Mouse (Mus musculus) myocyte (in vitro differentiated cells): ENCODE results near the gene Gm10972. TPM values are rescaled to one million over a fixed set of nuclear protein-coding genes. Genes with fewer than 3 reads are reported as not detected.
A peak's percentile ranks its signal among the peaks of the same experiment; 100 is the strongest.
"Not testable (repeated sequence)": the region's sequence is repeated elsewhere in the genome, so short reads cannot be mapped to it uniquely, and the experiment has no call there.

Source experiments
- H3K27me3 ChIP-seq: one replicate; pipeline ENCODE4 v1.6.1; 2011; ENCODE audit not compliant: control insufficient read depth, insufficient read depth, insufficient read length
- H3K36me3 ChIP-seq: one replicate; pipeline ENCODE4 v1.6.1; 2011; ENCODE audit not compliant: control insufficient read depth, insufficient read depth
- H3K4me2 ChIP-seq: one replicate; pipeline ENCODE4 v1.6.1; 2011; ENCODE audit warnings: low read depth, control low read depth
- H3K4me3 ChIP-seq: one replicate; pipeline ENCODE4 v1.5.1; 2011; ENCODE audit warnings: mild to moderate bottlenecking, control low read depth, moderate library complexity
- H3K79me2 ChIP-seq: one replicate; pipeline ENCODE4 v1.6.1; 2011; ENCODE audit not compliant: control insufficient read depth, insufficient read depth
- H3ac ChIP-seq: one replicate; pipeline ENCODE4 v1.6.1; 2011; ENCODE audit not compliant: control insufficient read depth, insufficient read length
- CEBPB ChIP-seq: IDR thresholded peaks from 2 replicates; pipeline ENCODE4 v1.6.1; 2011; ENCODE audit warnings: mild to moderate bottlenecking, moderate library complexity; ENCODE audit not compliant: poor library complexity, insufficient read depth, severe bottlenecking
- E2F4 ChIP-seq: IDR thresholded peaks from one replicate; pipeline ENCODE4 v1.6.1; 2011; ENCODE audit warnings: mild to moderate bottlenecking, control low read depth, moderate library complexity; ENCODE audit not compliant: insufficient read depth
- MAX ChIP-seq: IDR thresholded peaks from one replicate; pipeline ENCODE4 v1.6.1; 2011; ENCODE audit warnings: low read depth, mild to moderate bottlenecking, control low read depth
- MYOD1 ChIP-seq, 3 experiments: IDR thresholded peaks; one replicate each; pipeline ENCODE4 v1.6.1; 2011; ENCODE audit warnings: control low read depth in 2 of 3, low read depth in 2 of 3, mild to moderate bottlenecking in 2 of 3, moderate library complexity in 1 of 3; ENCODE audit not compliant: insufficient read length in 2 of 3, control insufficient read depth in 1 of 3
- MYOG ChIP-seq, 3 experiments: IDR thresholded peaks; one replicate each; pipeline ENCODE4 v1.6.1; 2011; ENCODE audit warnings: control low read depth in 2 of 3, low read depth in 2 of 3, mild to moderate bottlenecking in 2 of 3; ENCODE audit not compliant: insufficient read length in 2 of 3, control insufficient read depth in 1 of 3, insufficient read depth in 1 of 3
- POLR2A ChIP-seq: IDR thresholded peaks from one replicate; pipeline ENCODE4 v1.6.1; 2011; ENCODE audit warnings: low read depth, mild to moderate bottlenecking, control low read depth, moderate library complexity; ENCODE audit not compliant: insufficient read length
- POLR2AphosphoS2 ChIP-seq: IDR thresholded peaks from one replicate; pipeline ENCODE4 v1.6.1; 2011; ENCODE audit warnings: low read depth, control low read depth; ENCODE audit not compliant: insufficient read length
- REST ChIP-seq: IDR thresholded peaks from one replicate; pipeline ENCODE4 v1.6.1; 2011; ENCODE audit warnings: mild to moderate bottlenecking, control low read depth, moderate library complexity; ENCODE audit not compliant: insufficient read depth, insufficient read length
- SRF ChIP-seq: IDR thresholded peaks from one replicate; pipeline ENCODE4 v1.6.1; 2011; ENCODE audit warnings: low read depth; ENCODE audit not compliant: control insufficient read depth, insufficient read length
- TCF12 ChIP-seq: IDR thresholded peaks from one replicate; pipeline ENCODE4 v1.6.1; 2011; ENCODE audit warnings: mild to moderate bottlenecking, control low read depth; ENCODE audit not compliant: poor library complexity, insufficient read depth, severe bottlenecking
- TCF3 ChIP-seq: IDR thresholded peaks from one replicate; pipeline ENCODE4 v1.6.1; 2011; ENCODE audit warnings: low read depth, control low read depth; ENCODE audit not compliant: insufficient read length
- USF1 ChIP-seq: IDR thresholded peaks from one replicate; pipeline ENCODE4 v1.6.1; 2011; ENCODE audit warnings: low read depth, mild to moderate bottlenecking, control low read depth, moderate library complexity
- polyA plus RNA-seq: library from polyadenylated mRNA; unstranded; fragments of >200 nt; fragmentation: generic; extraction: Trizol; gene quantifications from one replicate; pipeline ENCODE4 v1.2.1, GENCODE M21; 2012; ENCODE audit warnings: missing spikeins

The Gm10972 gene
- not detected for polyA plus RNA-seq

DNA sequence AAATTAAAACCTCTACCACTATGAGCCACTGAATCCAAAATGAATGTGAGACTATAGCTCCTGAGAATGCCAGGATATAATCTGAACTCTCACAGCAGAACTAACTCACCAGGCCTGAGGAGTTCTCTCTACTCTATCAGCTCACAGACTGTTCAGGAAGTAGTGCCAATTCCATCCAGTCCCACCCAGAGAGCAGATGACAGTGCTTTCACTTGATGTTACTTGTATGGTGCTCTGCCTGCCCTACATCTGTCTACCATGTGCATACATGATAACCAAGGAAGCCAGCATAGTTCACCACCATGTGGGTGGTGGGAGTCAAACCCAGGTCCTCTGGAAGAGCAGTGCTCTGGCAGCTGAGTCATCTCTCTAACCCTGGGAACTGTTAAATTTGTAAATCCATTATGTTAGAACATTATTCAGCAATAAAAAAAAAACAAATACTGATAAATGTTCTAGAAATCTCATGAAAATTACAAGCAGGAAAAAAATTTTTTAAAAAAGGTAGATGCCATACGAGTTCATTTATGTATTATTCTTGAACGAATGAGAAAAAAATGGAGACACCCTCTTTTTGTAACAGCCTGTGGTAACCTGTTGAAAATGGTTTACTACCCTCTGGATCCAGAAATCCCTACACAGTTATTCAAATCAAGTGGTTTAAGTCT is at the start of gene Gm10972:
Gene Gm10972, plus strand, starts transcription at position 618 of the 668 bp plus-strand sequence.
- not testable (repeated sequence) for H3K4me2 ChIP-seq, H3K79me2 ChIP-seq, H3ac ChIP-seq, H3K27me3 ChIP-seq, H3K4me3 ChIP-seq, H3K36me3 ChIP-seq

DNA sequence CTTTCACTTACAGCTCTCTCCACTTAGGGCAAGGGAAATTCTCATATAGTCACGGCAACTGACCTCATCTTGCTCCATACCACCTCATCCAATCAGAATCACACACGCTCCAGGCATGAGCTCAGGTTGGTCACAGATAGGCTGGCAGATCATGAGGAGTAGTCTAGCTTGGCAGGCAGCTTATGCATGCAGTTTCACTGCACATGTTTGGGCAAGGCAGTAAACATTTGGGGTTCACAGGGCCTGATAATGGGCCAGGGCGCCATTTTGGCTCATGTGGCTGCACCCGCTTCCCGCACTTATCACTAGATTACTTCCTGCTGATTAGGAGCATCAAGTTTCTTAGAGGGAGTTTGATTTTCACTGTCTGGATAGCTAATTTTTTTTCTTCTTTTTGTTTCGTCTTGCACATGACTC is 47.0 kb upstream of the Gm10972 start:
- no peaks in the 10 kb centered on the region for H3K79me2 ChIP-seq
- no peak overlapping the region for H3ac ChIP-seq
- TF ChIP-seq TCF12 = no peak
- no peak for TF ChIP-seq POLR2AphosphoS2
- no peak for TF ChIP-seq MYOG (IDR thresholded peaks at IDR 0.05; ENCODE audit: control insufficient read depth in 1 of 3, insufficient read depth in 1 of 3, insufficient read length in 2 of 3, low read depth in 2 of 3)
- TF ChIP-seq TCF3 = no peak
- no peak for TF ChIP-seq USF1
- TF ChIP-seq E2F4 = no peak
- TF ChIP-seq REST = no peak
- no peak for TF ChIP-seq CEBPB
- TF ChIP-seq SRF = no peak
- TF ChIP-seq POLR2A = no peak
- no peak for TF ChIP-seq MAX
- TF ChIP-seq MYOD1 (IDR thresholded peaks at IDR 0.05; ENCODE audit: control insufficient read depth in 1 of 3, insufficient read length in 2 of 3, low read depth in 2 of 3) = no peak

DNA sequence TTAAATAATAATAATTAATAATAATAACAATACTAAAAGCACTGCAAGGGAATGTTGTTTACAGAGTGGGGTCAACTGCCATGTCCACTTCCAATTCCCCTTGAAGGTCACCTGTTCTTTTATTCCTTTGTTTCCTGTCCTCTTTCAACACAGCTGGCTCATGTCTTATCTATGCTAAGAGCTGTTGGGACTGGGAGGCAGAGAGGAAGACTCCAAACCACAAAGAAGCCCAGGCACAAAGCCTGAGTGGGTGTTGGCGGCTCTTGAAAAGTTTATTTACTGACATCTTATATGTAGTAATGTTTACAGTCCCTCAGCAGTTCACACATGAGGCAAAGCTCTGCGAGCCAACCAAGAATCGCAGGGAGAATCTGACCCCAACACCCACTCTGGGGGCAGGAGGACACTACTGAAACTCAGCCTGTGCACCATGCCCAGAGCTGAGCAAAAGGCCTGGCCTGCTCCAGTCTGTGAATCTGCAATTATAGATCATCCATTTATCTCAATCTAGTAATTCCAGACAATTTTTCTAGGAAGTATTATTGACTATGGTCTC is 45.6 kb upstream of the Gm10972 start:
- no peak overlapping the region for H3K4me2 ChIP-seq
- H3K79me2 ChIP-seq = no peaks in the 10 kb centered on the region
- H3ac ChIP-seq = no peak overlapping the region
- H3K36me3 ChIP-seq = no peaks in the 10 kb centered on the region
- no peak for TF ChIP-seq TCF12
- TF ChIP-seq TCF3 = no peak
- no peak for TF ChIP-seq POLR2AphosphoS2
- TF ChIP-seq USF1 = no peak
- TF ChIP-seq MYOD1 (IDR thresholded peaks at IDR 0.05; ENCODE audit: control insufficient read depth in 1 of 3, insufficient read length in 2 of 3, low read depth in 2 of 3) = no peak
- no peak for TF ChIP-seq SRF
- TF ChIP-seq CEBPB = no peak
- no peak for TF ChIP-seq REST
- no peak for TF ChIP-seq E2F4
- TF ChIP-seq MYOG (IDR thresholded peaks at IDR 0.05; ENCODE audit: control insufficient read depth in 1 of 3, insufficient read depth in 1 of 3, insufficient read length in 2 of 3, low read depth in 2 of 3) = no peak
- TF ChIP-seq MAX = no peak
- TF ChIP-seq POLR2A = no peak
- H3K27me3 ChIP-seq = no peaks in the 10 kb centered on the region
- H3K4me3 ChIP-seq = no peak overlapping the region

More for the DNA sequence above, 47.0 kb upstream of the Gm10972 start:
- H3K4me2 ChIP-seq = no peak overlapping the region
- H3K4me3 ChIP-seq = no peak overlapping the region
- no peaks in the 10 kb centered on the region for H3K27me3 ChIP-seq
- no peaks in the 10 kb centered on the region for H3K36me3 ChIP-seq

DNA sequence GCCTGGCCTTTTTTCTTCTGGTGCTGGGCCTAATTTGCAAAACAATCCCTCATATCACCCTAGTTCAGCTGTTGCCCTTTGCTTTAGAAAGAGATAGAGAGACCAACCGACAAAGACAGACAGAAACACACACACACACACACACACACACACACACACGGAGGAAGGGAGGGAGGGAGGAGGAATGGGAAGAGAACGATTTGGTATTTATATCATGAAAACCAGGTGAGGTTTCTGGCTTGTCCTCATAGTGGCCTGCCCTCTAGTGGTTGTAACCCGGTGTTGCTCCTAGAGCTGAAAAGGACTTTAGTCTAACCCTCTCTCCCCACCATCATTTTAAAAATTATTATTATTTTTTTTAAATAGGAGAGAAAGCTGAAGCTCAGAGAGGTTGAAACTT is 41.0 kb upstream of the Gm10972 start:
- Histone ChIP-seq H3ac (no peak overlapping the region), H3K36me3 (no peaks in the 10 kb centered on the region), H3K27me3 (no peaks in the 10 kb centered on the region), H3K79me2 (no peaks in the 10 kb centered on the region), H3K4me2 (peak overlapping the region; percentile 40), H3K4me3 (no peak overlapping the region)
- no peak for TF ChIP-seq TCF12

DNA sequence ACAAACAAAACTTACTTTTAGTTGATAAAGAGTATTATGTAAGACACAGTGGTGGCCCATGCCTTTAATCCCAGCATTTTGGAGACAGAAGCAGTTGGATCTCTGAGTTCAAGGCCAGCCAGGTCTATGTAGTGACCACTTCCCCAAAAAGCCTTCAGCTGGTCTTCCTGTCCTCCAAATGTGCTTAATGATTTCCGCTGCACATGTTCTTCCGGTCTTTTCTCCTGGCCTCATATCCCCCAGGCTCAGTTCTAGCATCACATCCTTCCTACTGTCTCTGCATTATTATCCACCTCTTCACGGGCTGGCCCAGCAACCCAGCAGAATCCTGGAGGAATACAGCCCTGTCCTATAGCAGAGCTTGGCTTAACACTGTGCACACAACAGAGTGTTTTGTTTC is 33.3 kb upstream of the Gm10972 start:
- no peak overlapping the region for H3K4me3 ChIP-seq
- H3K36me3 ChIP-seq = no peaks in the 10 kb centered on the region
- no peak overlapping the region for H3K4me2 ChIP-seq
- no peaks in the 10 kb centered on the region for H3K27me3 ChIP-seq
- no peak overlapping the region for H3ac ChIP-seq
- H3K79me2 ChIP-seq = no peaks in the 10 kb centered on the region
- TF ChIP-seq TCF3 = no peak
- no peak for TF ChIP-seq MAX
- no peak for TF ChIP-seq SRF
- no peak for TF ChIP-seq TCF12
- no peak for TF ChIP-seq CEBPB
- TF ChIP-seq POLR2A = no peak
- TF ChIP-seq MYOG (IDR thresholded peaks at IDR 0.05; ENCODE audit: control insufficient read depth in 1 of 3, insufficient read depth in 1 of 3, insufficient read length in 2 of 3, low read depth in 2 of 3) = no peak
- TF ChIP-seq USF1 = no peak
- no peak for TF ChIP-seq REST
- TF ChIP-seq POLR2AphosphoS2 = no peak
- no peak for TF ChIP-seq MYOD1 (IDR thresholded peaks at IDR 0.05; ENCODE audit: control insufficient read depth in 1 of 3, insufficient read length in 2 of 3, low read depth in 2 of 3)
